Mouse (Mus musculus): ENCODE data around the gene Soga1. TPM values are rescaled to one million over a fixed set of nuclear protein-coding genes. Genes with fewer than 3 reads are reported as not detected.

The Soga1 gene
- polyA plus RNA-seq, 1 experiment from 2014 or later: 0.65 TPM

DNA sequence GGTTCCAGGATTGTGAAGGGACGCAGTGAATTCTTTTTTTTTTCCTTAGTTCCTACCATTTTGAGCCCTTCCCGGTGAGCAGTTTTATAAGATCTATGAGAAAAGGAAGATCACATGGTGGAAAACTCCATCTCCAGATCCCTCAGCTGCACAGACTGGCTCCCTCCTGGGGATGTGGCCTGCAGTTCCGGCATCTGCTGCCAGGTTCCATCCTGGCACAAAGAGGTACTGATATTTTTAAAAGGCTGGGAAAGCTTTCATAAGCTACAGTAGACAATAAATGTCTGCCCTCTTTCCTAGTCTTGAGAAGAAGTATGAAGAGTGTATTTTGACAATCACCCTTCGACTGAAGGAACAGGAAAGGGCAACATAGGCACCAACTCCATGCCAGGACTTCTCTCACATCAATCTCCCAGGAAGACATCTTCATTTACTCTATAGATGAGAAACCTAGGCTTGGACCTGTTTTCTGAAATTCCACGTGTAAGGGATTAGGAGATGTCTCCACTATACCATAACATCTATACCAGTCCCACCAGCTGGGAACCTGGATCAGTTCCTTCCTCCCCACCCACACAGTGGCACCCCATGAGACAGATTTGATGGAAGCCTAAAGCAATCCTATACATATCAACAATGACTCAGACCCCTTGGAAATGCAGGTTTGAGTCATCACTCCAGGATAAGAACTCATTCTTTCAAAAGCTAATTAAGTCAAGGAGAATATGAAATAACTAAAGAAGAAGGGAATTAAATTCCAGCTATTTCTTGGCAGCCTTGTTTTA, 105.5 kb downstream of the Soga1 start:
- Histone ChIP-seq H3K36me3 (ENCODE audit: control insufficient read depth, insufficient read depth, low read length) (no peaks in the 10 kb centered on the region), H3K4me1 (replicated peaks; ENCODE audit: control insufficient read depth, insufficient read depth) (no peaks in the 10 kb centered on the region), H3K9me3 (ENCODE audit: control insufficient read depth, low read length) (no peaks in the 10 kb centered on the region), H3K4me3 (ENCODE audit: low read depth, low read length) (no peak overlapping the region), H3K9ac (ENCODE audit: low read length) (no peak overlapping the region), H3K27ac (replicated peaks) (no peak overlapping the region), H3K4me2 (replicated peaks; ENCODE audit: low read depth) (no peak overlapping the region), H3K27me3 (ENCODE audit: control insufficient read depth, insufficient read depth, low read length) (no peaks in the 10 kb centered on the region)
- DNase-seq (ENCODE audit: low spot score) (no peak), ATAC-seq (ENCODE audit: low FRiP score, low TSS enrichment) (no peak)
- WGBS: 81% methylated on average over 5 of the region's 5 CpGs
- TF ChIP-seq EP300 (optimal IDR thresholded peaks at IDR 0.05) (no peak), CTCF (IDR thresholded peaks at IDR 0.05; ENCODE audit: low read depth) (no peak)

DNA sequence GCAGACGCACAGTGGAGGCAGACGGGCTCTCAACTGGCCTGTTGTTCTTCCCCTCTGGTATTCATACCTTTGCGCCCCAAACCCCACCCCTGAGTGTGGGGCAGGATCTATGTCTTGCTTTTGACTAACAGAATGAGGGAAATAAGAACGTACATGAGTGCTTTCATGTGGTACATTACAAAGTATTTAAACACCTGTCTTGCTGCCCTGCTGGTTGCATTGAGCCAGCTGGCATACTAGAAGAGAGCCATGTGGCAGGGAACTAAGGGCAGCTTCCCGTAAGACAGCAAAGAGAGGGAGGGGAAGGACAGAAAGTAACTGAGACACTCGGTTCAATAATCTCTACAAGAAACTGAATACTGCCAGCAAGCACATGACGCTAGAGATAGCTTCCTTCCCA, 108.8 kb downstream of the Soga1 start:
- no peak overlapping the region for H3K4me2 ChIP-seq (replicated peaks; ENCODE audit: low read depth)
- no peaks in the 10 kb centered on the region for H3K27me3 ChIP-seq (ENCODE audit: control insufficient read depth, insufficient read depth, low read length)
- no peak for TF ChIP-seq EP300 (optimal IDR thresholded peaks at IDR 0.05)
- TF ChIP-seq CTCF (IDR thresholded peaks at IDR 0.05; ENCODE audit: low read depth): no peak
- H3K9me3 ChIP-seq (ENCODE audit: control insufficient read depth, low read length): no peaks in the 10 kb centered on the region
- DNase-seq (ENCODE audit: low spot score) (no peak), ATAC-seq (ENCODE audit: low FRiP score, low TSS enrichment) (no peak)
- H3K36me3 ChIP-seq (ENCODE audit: control insufficient read depth, insufficient read depth, low read length): no peaks in the 10 kb centered on the region
- H3K27ac ChIP-seq (replicated peaks): no peak overlapping the region
- no peak overlapping the region for H3K4me3 ChIP-seq (ENCODE audit: low read depth, low read length)
- H3K4me1 ChIP-seq (replicated peaks; ENCODE audit: control insufficient read depth, insufficient read depth): no peaks in the 10 kb centered on the region
- WGBS: 66% methylated on average over 7 of the region's 7 CpGs
- H3K9ac ChIP-seq (ENCODE audit: low read length): no peak overlapping the region

DNA sequence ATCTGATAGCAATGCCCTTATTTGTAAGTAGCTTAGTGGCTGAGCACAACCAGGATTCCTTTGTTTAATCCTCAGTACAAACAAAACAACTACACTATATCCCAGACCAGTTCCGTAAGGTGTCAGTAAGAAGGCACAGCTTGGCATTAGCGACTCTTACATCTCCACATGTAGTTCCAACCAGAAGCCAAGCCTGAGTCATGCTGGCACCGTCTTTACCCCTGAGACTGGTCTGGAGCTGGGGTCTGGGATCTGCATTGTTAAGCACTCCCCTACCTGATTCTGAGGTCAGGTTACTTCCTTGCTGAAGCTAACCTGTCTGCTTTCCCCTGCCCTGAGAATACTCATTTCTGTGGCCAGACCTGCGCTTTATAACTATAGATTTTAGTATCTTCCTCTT, 110.6 kb downstream of the Soga1 start:
- Histone ChIP-seq H3K4me1 (replicated peaks; ENCODE audit: control insufficient read depth, insufficient read depth) (no peaks in the 10 kb centered on the region), H3K27ac (replicated peaks) (no peak overlapping the region), H3K36me3 (ENCODE audit: control insufficient read depth, insufficient read depth, low read length) (no peaks in the 10 kb centered on the region), H3K9me3 (ENCODE audit: control insufficient read depth, low read length) (no peaks in the 10 kb centered on the region), H3K4me2 (replicated peaks; ENCODE audit: low read depth) (no peak overlapping the region), H3K9ac (ENCODE audit: low read length) (no peak overlapping the region), H3K4me3 (ENCODE audit: low read depth, low read length) (no peak overlapping the region), H3K27me3 (ENCODE audit: control insufficient read depth, insufficient read depth, low read length) (no peaks in the 10 kb centered on the region)
- ATAC-seq (ENCODE audit: low FRiP score, low TSS enrichment): no peak
- WGBS: 64% methylated on average over 4 of the region's 4 CpGs
- DNase-seq (ENCODE audit: low spot score): no peak
- TF ChIP-seq CTCF (IDR thresholded peaks at IDR 0.05; ENCODE audit: low read depth) (no peak), EP300 (optimal IDR thresholded peaks at IDR 0.05) (no peak)

DNA sequence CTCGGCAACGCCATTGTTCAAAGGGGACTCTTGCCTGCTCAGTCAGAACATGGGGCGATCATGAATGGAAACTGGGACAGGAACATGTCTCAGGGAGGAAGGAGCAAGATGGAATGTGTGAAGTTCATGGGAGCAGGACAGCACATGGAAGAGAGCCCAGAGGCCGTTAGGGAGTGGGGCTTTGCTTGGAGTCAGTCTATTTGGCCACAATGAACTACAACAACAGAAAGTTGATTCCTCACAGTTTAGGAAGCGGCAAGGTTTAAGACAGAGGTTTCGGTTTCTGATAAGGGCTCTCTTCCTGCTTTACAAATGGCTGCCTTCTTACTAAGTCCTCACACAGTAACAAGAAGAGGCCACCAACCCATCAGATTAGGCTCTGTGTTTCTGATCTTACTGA, 111.7 kb downstream of the Soga1 start:
- Histone ChIP-seq H3K27me3 (ENCODE audit: control insufficient read depth, insufficient read depth, low read length) (no peaks in the 10 kb centered on the region), H3K36me3 (ENCODE audit: control insufficient read depth, insufficient read depth, low read length) (no peaks in the 10 kb centered on the region), H3K4me3 (ENCODE audit: low read depth, low read length) (no peak overlapping the region), H3K27ac (replicated peaks) (no peak overlapping the region), H3K9me3 (ENCODE audit: control insufficient read depth, low read length) (no peaks in the 10 kb centered on the region), H3K4me2 (replicated peaks; ENCODE audit: low read depth) (no peak overlapping the region), H3K4me1 (replicated peaks; ENCODE audit: control insufficient read depth, insufficient read depth) (no peaks in the 10 kb centered on the region), H3K9ac (ENCODE audit: low read length) (no peak overlapping the region)
- TF ChIP-seq EP300 (optimal IDR thresholded peaks at IDR 0.05): no peak
- TF ChIP-seq CTCF (IDR thresholded peaks at IDR 0.05; ENCODE audit: low read depth): no peak
- no peak for DNase-seq (ENCODE audit: low spot score)
- ATAC-seq (ENCODE audit: low FRiP score, low TSS enrichment): no peak
- WGBS: 80% methylated on average over 6 of the region's 6 CpGs

Other genes starting within 250 kb of the Soga1 start
- 11.9 and 13.3 TPM in 2 replicates for gene Tgif2, start 239.2 kb downstream of the Soga1 start, polyA plus RNA-seq (2015; fragmentation: Nextera tagmentation; extraction: Ambion mirVana)
- gene 4930518I15Rik, start 221.3 kb downstream of the Soga1 start, polyA plus RNA-seq (2015; fragmentation: Nextera tagmentation; extraction: Ambion mirVana): 2.4 and 2.7 TPM in 2 replicates
- 221 and 227 TPM in 2 replicates for gene Rab5if, start 216.1 kb downstream of the Soga1 start, polyA plus RNA-seq (2015; fragmentation: Nextera tagmentation; extraction: Ambion mirVana)
- 0.10 and 0.17 TPM in 2 replicates for gene Sla2, start 192.1 kb downstream of the Soga1 start, polyA plus RNA-seq (2015; fragmentation: Nextera tagmentation; extraction: Ambion mirVana)
- gene Ndrg3, start 87.2 kb downstream of the Soga1 start, polyA plus RNA-seq (2015; fragmentation: Nextera tagmentation; extraction: Ambion mirVana): 21.1 and 22.4 TPM in 2 replicates
- gene Dsn1, start 72.1 kb downstream of the Soga1 start, polyA plus RNA-seq (2015; fragmentation: Nextera tagmentation; extraction: Ambion mirVana): 7.9 and 8.6 TPM in 2 replicates
- not detected in 2 replicates for gene Tldc2, start 7.8 kb upstream of the Soga1 start, polyA plus RNA-seq (2015; fragmentation: Nextera tagmentation; extraction: Ambion mirVana)
- 16.1 and 17.4 TPM in 2 replicates for gene Samhd1, start 56.0 kb upstream of the Soga1 start, polyA plus RNA-seq (2015; fragmentation: Nextera tagmentation; extraction: Ambion mirVana)
- gene Rbl1, start 125.3 kb upstream of the Soga1 start, polyA plus RNA-seq (2015; fragmentation: Nextera tagmentation; extraction: Ambion mirVana): 9.1 and 10.2 TPM in 2 replicates
- gene Rpn2, start 199.8 kb upstream of the Soga1 start, polyA plus RNA-seq (2015; fragmentation: Nextera tagmentation; extraction: Ambion mirVana): 178 and 192 TPM in 2 replicates
- gene Mroh8, start 200.3 kb upstream of the Soga1 start, polyA plus RNA-seq (2015; fragmentation: Nextera tagmentation; extraction: Ambion mirVana): 0.17 and 0.22 TPM in 2 replicates

Data from stomach, postnatal 0 days (tissue).